Mouse (Mus musculus) small intestine, adult 2 months (tissue): Measurements from ENCODE around the gene Reps1. TPM values are rescaled to one million over a fixed set of nuclear protein-coding genes. Genes with fewer than 3 reads are reported as not detected.

Experiments used
- H3K27ac ChIP-seq: fragments of 200-500 bp; 2 replicates; pipeline ENCODE4 v1.5.1; 2012; ENCODE audit warnings: low read depth, low read length, control low read depth, inconsistent platforms; ENCODE audit not compliant: insufficient read depth
- H3K27me3 ChIP-seq: fragments of 200-500 bp; 2 replicates; pipeline ENCODE4 v1.6.1; 2012; ENCODE audit warnings: mild to moderate bottlenecking, moderate library complexity, low read length, inconsistent platforms; ENCODE audit not compliant: control insufficient read depth, insufficient read depth
- H3K36me3 ChIP-seq: fragments of 200-500 bp; 2 replicates; pipeline ENCODE4 v1.6.1; 2012; ENCODE audit warnings: mild to moderate bottlenecking, low read length, control low read depth, inconsistent platforms; ENCODE audit not compliant: control insufficient read depth, insufficient read depth
- H3K4me1 ChIP-seq: fragments of 200-500 bp; 2 replicates; pipeline ENCODE4 v1.6.1; 2012; ENCODE audit warnings: low read length, inconsistent platforms, mixed read lengths; ENCODE audit not compliant: control insufficient read depth, insufficient read depth, insufficient read length
- H3K4me3 ChIP-seq: fragments of 200-500 bp; 2 replicates; pipeline ENCODE4 v1.5.1; 2012; ENCODE audit warnings: low read depth, mild to moderate bottlenecking, control low read depth, inconsistent platforms, low read length, moderate library complexity
- CTCF ChIP-seq: fragments of 200-500 bp; IDR thresholded peaks from 2 replicates; pipeline ENCODE4 v1.5.1; 2012; ENCODE audit warnings: low read depth, mild to moderate bottlenecking, control low read depth, inconsistent platforms, low read length, moderate library complexity, mixed read lengths; ENCODE audit not compliant: insufficient replicate concordance, insufficient read length; ENCODE audit errors: extremely low read depth
- POLR2A ChIP-seq: fragments of 200-500 bp; IDR thresholded peaks from 2 replicates; pipeline ENCODE4 v1.6.1; 2012; ENCODE audit warnings: low read depth, mild to moderate bottlenecking, control low read depth, inconsistent platforms, low read length, moderate library complexity
- WGBS: fragments of 180-500 bp; shearing (Covaris S2); methylation state at CpG from one replicate; pipeline ENCODE4 v1.1.7; 2018; 5-methylcytosine and 5-hydroxymethylcytosine counted together
- polyA plus RNA-seq: library from polyadenylated mRNA; depleted of rRNA; stranded (reverse); fragments of >200 nt; gene quantifications from 2 replicates; pipeline ENCODE4 v1.2.3, GENCODE M21; 2012; rRNA removed

The Reps1 gene
- polyA plus RNA-seq: 9.8 and 15.5 TPM in 2 replicates

- Histone ChIP-seq H3K27me3 (no peaks in the 10 kb centered on the region), H3K4me1 (peaks cover 8% of the 10 kb centered on the region), H3K36me3 (no peaks in the 10 kb centered on the region), H3K27ac (no peak within 1 kb of the TSS), H3K4me3 (peak within 1 kb of the TSS; percentile 79)
- under 1% methylated on average over 88 of the region's 90 CpGs for WGBS
- no peak for TF ChIP-seq POLR2A
- no peak for TF ChIP-seq CTCF
Measured at GRCm38 (mm10) chr10:18055696-18056390, at the start of gene Reps1. TSS of gene Reps1 (plus strand) at chr10:18055861.

DNA sequence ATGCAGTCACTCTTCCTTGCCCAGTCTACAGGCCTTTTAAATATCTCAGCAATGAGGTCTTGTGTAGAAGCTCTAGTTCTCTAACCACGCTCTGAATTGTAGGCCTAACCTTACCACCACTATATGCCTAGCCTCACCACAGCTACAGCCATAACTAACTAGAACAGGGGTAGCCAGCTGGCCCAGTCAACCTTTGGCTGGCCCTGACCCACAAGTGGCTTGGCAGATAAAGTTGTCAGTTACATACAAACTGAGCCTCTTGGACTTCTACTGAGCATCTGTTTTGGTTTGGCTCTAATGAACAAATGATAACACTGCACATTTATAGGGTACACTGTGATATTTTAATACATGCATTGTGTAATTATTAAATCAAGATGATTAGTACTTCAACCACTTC lies 48.9 kb upstream of the Reps1 start:
- Histone ChIP-seq H3K36me3 (peaks cover 10% of the 10 kb centered on the region), H3K4me3 (no peak overlapping the region), H3K27me3 (no peaks in the 10 kb centered on the region), H3K4me1 (0 out of 2 replicates have a peak, but pooled peaks cover 2% of the 10 kb centered on the region), H3K27ac (no peak overlapping the region)
- WGBS: 94% methylated on average over 1 of the region's 1 CpGs
- no peak for TF ChIP-seq POLR2A
- TF ChIP-seq CTCF: no peak

DNA sequence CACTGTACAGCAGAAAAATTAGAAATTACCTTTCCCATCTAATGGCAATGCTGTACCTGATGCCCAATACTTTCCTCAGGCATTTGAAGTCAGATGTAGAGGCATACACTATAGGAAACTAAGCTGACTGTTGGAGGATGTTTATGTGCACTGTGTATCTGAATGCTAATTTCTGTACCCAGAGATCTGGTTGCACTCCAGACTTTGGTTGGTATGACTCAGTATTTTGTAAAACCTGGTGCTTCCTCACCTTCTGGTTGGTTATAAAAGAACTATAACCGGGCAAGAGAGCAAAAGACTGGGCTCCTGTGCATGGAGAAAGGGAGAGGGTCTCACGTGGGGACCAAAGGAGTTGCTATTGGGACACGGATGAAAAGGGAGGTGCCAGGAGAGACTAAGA lies 48.4 kb upstream of the Reps1 start:
- no peak for TF ChIP-seq POLR2A
- no peak for TF ChIP-seq CTCF
- WGBS: 93% methylated on average over 3 of the region's 3 CpGs
- H3K27ac ChIP-seq: no peak overlapping the region
- 0 out of 2 replicates have a peak, but pooled peaks cover 2% of the 10 kb centered on the region for H3K4me1 ChIP-seq
- H3K36me3 ChIP-seq: peaks cover 13% of the 10 kb centered on the region
- H3K27me3 ChIP-seq: no peaks in the 10 kb centered on the region
- H3K4me3 ChIP-seq: no peak overlapping the region

GRCm38 (mm10) chr10:18008118-18008517 lies 47.5 kb upstream of the Reps1 start:
- Histone ChIP-seq H3K27me3 (no peaks in the 10 kb centered on the region), H3K4me1 (0 out of 2 replicates have a peak, but pooled peaks cover 2% of the 10 kb centered on the region), H3K36me3 (peaks cover 13% of the 10 kb centered on the region), H3K27ac (no peak overlapping the region), H3K4me3 (no peak overlapping the region)
- TF ChIP-seq POLR2A (no peak), CTCF (no peak)

DNA sequence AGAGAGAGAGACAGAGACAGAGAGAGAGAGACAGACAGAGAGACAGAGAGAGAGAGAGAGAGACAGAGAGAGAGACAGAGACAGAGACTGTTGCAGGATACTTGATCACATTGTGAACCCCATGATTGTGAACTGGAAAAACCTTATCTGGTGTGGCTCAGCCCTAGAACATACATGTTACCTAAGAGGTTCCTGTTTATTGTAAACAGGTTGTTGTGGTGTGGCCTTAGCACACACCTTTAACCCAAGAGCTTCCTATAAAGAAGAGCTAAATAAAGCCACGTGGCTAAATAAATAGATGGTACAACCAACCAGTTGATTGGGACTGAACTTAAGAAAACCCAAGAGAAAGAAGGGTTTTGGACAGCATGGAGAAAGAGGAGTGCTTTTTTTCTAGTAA lies 45.9 kb upstream of the Reps1 start:
- no peak for TF ChIP-seq POLR2A
- H3K27me3 ChIP-seq: no peaks in the 10 kb centered on the region
- no peak overlapping the region for H3K4me3 ChIP-seq
- H3K36me3 ChIP-seq: peaks cover 18% of the 10 kb centered on the region
- WGBS: 87% methylated on average over 1 of the region's 1 CpGs
- H3K27ac ChIP-seq: no peak overlapping the region
- no peaks in the 10 kb centered on the region for H3K4me1 ChIP-seq

DNA sequence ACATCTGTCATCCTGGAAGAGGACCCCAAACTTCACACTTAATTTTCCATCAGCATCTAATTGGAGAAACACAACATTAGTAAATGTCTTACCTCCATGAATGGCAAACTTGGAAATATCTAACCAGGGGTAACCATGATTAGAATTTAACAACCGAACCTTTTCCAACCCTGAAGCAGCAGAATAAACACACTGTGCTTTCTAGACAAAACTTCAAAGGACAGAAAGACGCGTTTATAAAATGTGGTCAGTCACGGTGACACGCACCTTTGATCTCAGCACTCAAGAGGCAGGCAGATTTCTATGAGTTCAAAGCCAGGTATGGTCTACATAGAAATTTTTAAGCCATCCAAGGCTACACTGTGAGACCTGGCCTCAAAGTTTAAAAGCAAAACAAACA lies 43.9 kb upstream of the Reps1 start:
- Histone ChIP-seq H3K27ac (no peak overlapping the region), H3K4me3 (no peak overlapping the region), H3K4me1 (no peaks in the 10 kb centered on the region), H3K27me3 (no peaks in the 10 kb centered on the region), H3K36me3 (peaks cover 22% of the 10 kb centered on the region)
- 83% methylated on average over 5 of the region's 5 CpGs for WGBS
- no peak for TF ChIP-seq CTCF
- TF ChIP-seq POLR2A: no peak

DNA sequence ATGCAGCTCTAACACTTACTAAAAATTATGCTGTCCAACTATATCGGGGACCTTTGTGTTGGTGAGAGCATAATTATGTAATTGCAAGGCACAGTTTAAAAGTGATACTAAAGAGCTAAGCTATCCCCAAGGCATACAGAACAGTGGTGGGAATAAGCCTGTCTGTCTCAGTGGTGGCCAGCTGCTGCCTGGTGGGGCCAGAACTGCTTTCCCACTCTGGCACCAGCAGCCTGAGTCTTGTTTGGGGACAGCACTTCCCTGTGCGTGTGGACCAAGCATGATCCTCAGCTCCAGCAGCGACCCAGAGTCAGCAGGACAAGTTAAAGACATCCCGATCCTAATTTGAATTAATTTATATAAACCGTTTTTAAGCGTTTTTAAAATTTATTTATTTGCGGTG lies 35.2 kb upstream of the Reps1 start:
- no peak for TF ChIP-seq CTCF
- no peak for TF ChIP-seq POLR2A
- H3K4me1 ChIP-seq: no peaks in the 10 kb centered on the region
- no peaks in the 10 kb centered on the region for H3K27me3 ChIP-seq
- no peak overlapping the region for H3K4me3 ChIP-seq
- peaks cover 15% of the 10 kb centered on the region for H3K36me3 ChIP-seq
- H3K27ac ChIP-seq: no peak overlapping the region
- WGBS: 95% methylated on average over 7 of the region's 7 CpGs
